Mouse (Mus musculus) midbrain, embryonic 16.5 days (tissue): ENCODE data around the gene Flvcr2. TPM values are rescaled to one million over a fixed set of nuclear protein-coding genes. Genes with fewer than 3 reads are reported as not detected.

Experiments
- ATAC-seq: fragments of 200-750 bp; cut with Nextera tagmentation; 2 replicates; pipeline ENCODE4 v1.8.0; 2017; ENCODE audit warnings: moderate TSS enrichment
- H3K27ac ChIP-seq: fragments of 300-500 bp; sonication (generic); 2 replicates; pipeline ENCODE4 v1.5.1; 2014; ENCODE audit warnings: mild to moderate bottlenecking, low read length, mixed read lengths
- H3K27me3 ChIP-seq: fragments of 300-500 bp; sonication (generic); 2 replicates; pipeline ENCODE4 v1.6.1; 2014; ENCODE audit warnings: low read depth, low read length, mixed read lengths; ENCODE audit not compliant: control insufficient read depth, insufficient read depth
- H3K36me3 ChIP-seq: fragments of 300-500 bp; sonication (generic); 2 replicates; pipeline ENCODE4 v1.6.1; 2014; ENCODE audit warnings: mild to moderate bottlenecking, low read length, moderate library complexity, mixed read lengths; ENCODE audit not compliant: control insufficient read depth, insufficient read depth
- H3K4me1 ChIP-seq: fragments of 300-500 bp; sonication (generic); 2 replicates; pipeline ENCODE4 v1.6.1; 2014; ENCODE audit warnings: mild to moderate bottlenecking, low read length, mixed read lengths; ENCODE audit not compliant: control insufficient read depth, insufficient read depth
- H3K4me2 ChIP-seq: fragments of 300-500 bp; sonication (generic); 2 replicates; pipeline ENCODE4 v1.6.1; 2014; ENCODE audit warnings: mild to moderate bottlenecking, low read length, mixed read lengths
- H3K4me3 ChIP-seq: fragments of 300-500 bp; sonication (generic); 2 replicates; pipeline ENCODE4 v1.5.1; 2014; ENCODE audit warnings: low read depth, mild to moderate bottlenecking, low read length, moderate library complexity, mixed read lengths
- H3K9ac ChIP-seq: fragments of 300-500 bp; sonication (generic); 2 replicates; pipeline ENCODE4 v1.6.1; 2014; ENCODE audit warnings: low read depth, low read length, mixed read lengths
- H3K9me3 ChIP-seq: fragments of 300-500 bp; sonication (generic); replicated peaks from 2 replicates; pipeline ENCODE4 v1.6.1; 2014; ENCODE audit warnings: mild to moderate bottlenecking, low read length, mixed read lengths; ENCODE audit not compliant: control insufficient read depth, poor library complexity, severe bottlenecking
- WGBS: fragments of 180-500 bp; shearing (Covaris S2); extraction: QIAGEN DNeasy Blood & Tissue Kit; methylation state at CpG from one replicate; pipeline ENCODE4 v1.1.7; 2014; 5-methylcytosine and 5-hydroxymethylcytosine counted together
- polyA plus RNA-seq: library from polyadenylated mRNA; unstranded; fragments of >200 nt; fragmentation: Nextera tagmentation; extraction: Ambion mirVana; gene quantifications from 2 replicates; pipeline ENCODE4 v1.2.1, GENCODE M21; 2015

Flvcr2 gene
- polyA plus RNA-seq, 1 experiment from 2014 or later = 5.8 TPM

DNA sequence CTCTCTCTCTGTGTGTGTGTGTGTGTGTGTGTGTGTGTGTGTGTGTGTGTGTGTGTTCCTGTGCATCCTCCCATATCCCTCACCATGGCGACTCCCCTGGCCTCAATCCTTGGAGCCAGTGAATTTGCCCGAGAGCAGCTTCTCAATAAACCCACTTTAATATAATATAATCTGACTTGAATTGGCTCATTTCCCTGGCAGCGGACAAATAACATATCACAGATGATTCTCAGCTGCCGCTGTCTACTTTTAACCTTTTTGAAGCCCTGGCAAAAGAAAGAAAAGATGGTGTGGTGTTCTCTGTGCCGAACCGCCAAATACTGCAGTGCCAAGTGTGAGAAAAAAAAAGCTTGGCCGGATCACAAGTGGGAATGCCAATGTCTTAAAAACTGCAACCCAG is 18.2 kb upstream of the Flvcr2 start:
- H3K4me2 ChIP-seq = no peak overlapping the region
- no peaks in the 10 kb centered on the region for H3K4me1 ChIP-seq
- H3K36me3 ChIP-seq = no peaks in the 10 kb centered on the region
- no peak overlapping the region for H3K9ac ChIP-seq
- no peak for ATAC-seq
- H3K27me3 ChIP-seq = no peaks in the 10 kb centered on the region
- no peak overlapping the region for H3K27ac ChIP-seq
- H3K4me3 ChIP-seq = no peak overlapping the region
- WGBS = 68% methylated on average over 7 of the region's 7 CpGs
- H3K9me3 ChIP-seq = no peaks in the 10 kb centered on the region

DNA sequence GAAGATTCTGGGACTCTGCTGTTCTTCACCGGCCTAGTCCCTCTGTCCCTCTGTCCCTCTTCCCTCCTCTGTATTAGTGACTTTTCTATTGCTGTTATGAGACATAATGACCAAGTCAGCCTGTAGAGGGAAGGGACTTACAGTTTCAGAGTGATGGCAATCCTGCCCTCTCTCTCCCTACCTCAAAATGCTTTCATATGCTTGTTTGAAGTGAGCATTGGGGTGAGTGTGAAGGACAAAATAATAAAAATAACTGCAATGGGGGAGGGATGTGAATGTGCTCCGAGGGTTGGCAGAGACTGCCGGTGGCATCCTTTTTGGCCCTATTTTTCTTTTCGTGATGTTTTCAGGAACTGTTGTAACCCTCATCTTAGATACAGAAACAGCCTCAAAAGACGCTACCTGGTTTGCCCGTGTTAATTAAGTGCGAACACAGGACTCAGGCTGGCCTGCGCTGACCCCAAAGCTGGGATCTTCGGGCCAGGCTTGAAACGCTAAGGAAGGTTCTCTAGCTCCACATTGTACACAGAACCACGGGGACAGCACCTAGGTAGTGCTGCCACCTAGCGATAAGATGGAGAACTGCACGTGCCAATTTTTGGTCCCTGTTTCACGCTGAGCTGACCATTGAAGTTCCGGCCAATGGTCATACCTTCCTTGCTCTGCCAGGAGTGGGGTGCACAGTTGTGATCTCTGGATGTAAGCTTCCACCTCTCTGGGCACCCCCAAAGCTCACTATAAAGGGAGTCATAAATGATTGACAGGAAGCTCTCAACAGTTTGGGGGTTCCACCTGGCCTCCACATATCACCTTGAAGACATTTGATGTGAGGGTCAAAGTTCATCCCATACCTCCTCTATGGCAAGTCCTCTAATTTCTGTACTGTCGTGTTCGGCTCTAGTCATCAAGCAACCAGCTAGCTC is 17.1 kb upstream of the Flvcr2 start:
- H3K36me3 ChIP-seq = no peaks in the 10 kb centered on the region
- H3K4me3 ChIP-seq = no peak overlapping the region
- H3K4me2 ChIP-seq = no peak overlapping the region
- 36% methylated on average over 17 of the region's 17 CpGs for WGBS
- H3K27ac ChIP-seq = no peak overlapping the region
- no peaks in the 10 kb centered on the region for H3K9me3 ChIP-seq
- no peak overlapping the region for H3K9ac ChIP-seq
- H3K27me3 ChIP-seq = no peaks in the 10 kb centered on the region
- ATAC-seq = no peak
- no peaks in the 10 kb centered on the region for H3K4me1 ChIP-seq

DNA sequence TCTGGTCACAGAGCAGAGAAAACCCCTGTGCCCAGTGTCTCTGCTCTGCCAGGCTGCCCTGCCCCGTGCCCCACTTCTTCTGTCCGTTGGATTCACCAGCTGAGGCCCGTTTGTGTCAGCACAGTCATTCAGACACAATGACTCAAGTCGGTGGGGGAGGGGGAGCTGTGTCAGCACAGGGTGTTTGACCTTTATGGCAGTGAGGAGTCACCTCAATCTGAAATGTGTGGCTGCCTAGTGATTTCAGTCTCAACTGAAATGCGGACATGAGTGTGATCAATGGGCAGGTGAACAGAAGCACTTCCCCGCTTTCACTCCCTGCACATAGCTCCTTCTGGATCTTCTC is 16.4 kb upstream of the Flvcr2 start:
- WGBS = 72% methylated on average over 6 of the region's 6 CpGs
- no peaks in the 10 kb centered on the region for H3K27me3 ChIP-seq
- no peaks in the 10 kb centered on the region for H3K4me1 ChIP-seq
- H3K4me3 ChIP-seq = no peak overlapping the region
- no peak overlapping the region for H3K27ac ChIP-seq
- no peaks in the 10 kb centered on the region for H3K9me3 ChIP-seq
- no peak for ATAC-seq
- no peak overlapping the region for H3K4me2 ChIP-seq
- H3K9ac ChIP-seq = no peak overlapping the region
- H3K36me3 ChIP-seq = no peaks in the 10 kb centered on the region

DNA sequence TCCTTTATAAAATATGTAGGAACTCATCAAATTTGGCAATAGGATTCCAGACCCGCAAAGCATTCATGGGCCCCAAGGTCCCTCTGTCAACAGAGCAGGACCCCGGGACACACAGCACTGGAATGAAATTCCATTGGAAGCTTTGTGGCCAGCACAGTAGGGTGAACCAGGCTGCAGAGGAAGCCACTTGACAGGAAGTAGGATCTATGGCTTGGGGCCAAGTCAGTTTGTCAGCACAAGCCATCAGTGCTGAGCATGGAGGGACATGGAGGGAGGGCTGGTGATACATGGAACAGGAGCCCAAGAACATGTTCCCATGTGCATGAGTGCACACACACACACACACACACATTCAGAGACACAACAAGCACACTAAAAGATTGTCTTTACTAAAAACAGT is 10.1 kb upstream of the Flvcr2 start:
- H3K4me3 ChIP-seq = no peak overlapping the region
- 80% methylated on average over 2 of the region's 2 CpGs for WGBS
- H3K9ac ChIP-seq = no peak overlapping the region
- ATAC-seq = no peak
- H3K9me3 ChIP-seq = no peaks in the 10 kb centered on the region
- no peak overlapping the region for H3K27ac ChIP-seq
- no peaks in the 10 kb centered on the region for H3K4me1 ChIP-seq
- H3K4me2 ChIP-seq = no peak overlapping the region
- no peaks in the 10 kb centered on the region for H3K36me3 ChIP-seq
- H3K27me3 ChIP-seq = no peaks in the 10 kb centered on the region

DNA sequence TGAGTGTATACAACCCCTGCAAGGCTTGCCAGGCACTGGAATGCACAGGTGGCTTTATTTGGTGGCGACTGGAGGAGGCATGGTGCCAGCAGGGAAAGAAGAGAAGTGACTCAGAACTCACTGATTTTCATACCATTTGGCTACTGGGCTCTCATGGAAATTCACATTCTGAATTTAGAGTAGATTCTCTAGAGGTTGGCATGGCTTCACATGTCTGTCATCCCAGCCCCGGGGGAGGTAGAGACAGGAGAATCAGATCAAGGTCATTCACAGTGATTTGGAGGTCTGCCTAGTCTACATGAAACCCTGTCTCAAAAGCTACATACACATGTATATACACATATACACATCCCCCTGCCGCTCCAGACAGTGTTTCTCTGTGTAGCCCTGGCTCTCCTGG is 9.4 kb upstream of the Flvcr2 start:
- Histone ChIP-seq H3K4me3 (no peak overlapping the region), H3K4me1 (no peaks in the 10 kb centered on the region), H3K27ac (no peak overlapping the region), H3K27me3 (no peaks in the 10 kb centered on the region), H3K9ac (no peak overlapping the region), H3K4me2 (no peak overlapping the region), H3K9me3 (no peaks in the 10 kb centered on the region), H3K36me3 (no peaks in the 10 kb centered on the region)
- ATAC-seq = no peak
- 93% methylated on average over 3 of the region's 3 CpGs for WGBS

DNA sequence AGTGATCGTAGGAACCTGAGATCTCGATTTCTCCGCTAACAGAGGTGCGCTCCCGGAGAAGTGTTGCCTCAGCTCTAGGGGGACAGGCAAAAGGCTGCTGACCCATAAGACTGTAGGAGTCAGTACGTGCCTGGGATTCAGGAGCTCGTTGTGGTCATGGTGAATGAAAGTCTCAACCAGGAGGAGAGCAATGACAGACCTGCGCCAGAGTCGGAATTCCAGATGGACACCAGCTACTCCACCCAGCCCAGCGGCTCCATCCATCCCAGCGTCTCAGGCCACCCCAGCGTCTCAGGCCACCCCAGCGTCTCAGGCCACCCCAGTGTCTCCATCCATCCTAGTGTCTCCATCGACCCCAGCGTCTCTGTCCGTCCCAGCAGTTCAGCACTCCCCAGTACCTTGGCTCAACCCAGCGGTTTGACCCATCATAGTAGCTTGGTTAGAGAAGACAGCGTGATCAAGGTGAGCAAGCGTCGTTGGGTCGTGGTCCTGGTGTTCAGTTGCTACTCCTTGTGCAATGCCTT is 419 bp downstream of the Flvcr2 start:
- 0 out of 2 replicates have a peak, but pooled peaks have one; percentile 14 for ATAC-seq
- Histone ChIP-seq H3K4me2 (peak overlapping the region; percentile 82), H3K36me3 (no peaks in the 10 kb centered on the region), H3K4me3 (peak overlapping the region; percentile 43), H3K4me1 (peaks cover 8% of the 10 kb centered on the region), H3K9ac (peak overlapping the region; percentile 36; the same call in 1 of the 2 replicates), H3K27me3 (peaks cover 14% of the 10 kb centered on the region), H3K27ac (no peak overlapping the region), H3K9me3 (no peaks in the 10 kb centered on the region)
- 18% methylated on average over 21 of the region's 21 CpGs for WGBS

DNA sequence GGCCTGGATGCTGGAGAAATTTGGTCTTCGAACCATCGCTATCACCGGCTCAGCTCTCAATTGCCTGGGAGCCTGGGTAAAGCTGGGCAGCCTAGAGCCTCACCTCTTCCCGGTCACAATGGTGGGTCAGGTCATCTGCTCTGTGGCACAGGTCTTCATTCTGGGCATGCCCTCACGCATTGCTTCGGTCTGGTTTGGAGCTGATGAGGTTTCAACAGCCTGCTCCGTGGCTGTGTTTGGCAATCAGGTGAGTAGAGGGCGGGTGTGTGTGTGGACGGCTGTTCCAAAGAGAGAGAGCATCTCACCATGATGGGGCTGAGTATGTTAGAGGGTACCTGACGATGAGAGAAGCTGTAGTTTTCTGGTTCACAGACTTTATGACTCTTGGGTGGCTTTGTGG is 1.0 kb downstream of the Flvcr2 start:
- no peak overlapping the region; the same call in 1 of the 2 replicates for H3K4me2 ChIP-seq
- no peak for ATAC-seq

DNA sequence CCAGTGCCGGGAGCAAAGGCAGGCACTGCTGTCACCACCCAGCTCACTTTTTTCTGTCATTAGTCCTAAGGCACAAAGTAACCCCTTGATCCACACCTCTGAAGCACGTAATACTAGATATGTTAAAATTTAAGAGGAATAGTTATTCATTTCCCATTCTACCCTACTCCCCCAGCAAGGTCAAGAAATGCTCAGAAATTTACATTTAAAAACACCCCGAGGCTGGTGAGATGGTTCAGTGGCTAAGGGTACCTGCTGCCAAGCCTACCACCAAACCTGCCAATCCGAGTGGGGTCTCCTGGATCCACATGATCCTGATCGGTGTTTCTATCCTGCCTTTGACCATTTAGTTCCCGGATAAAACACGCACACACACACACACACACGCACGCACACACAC is 3.5 kb downstream of the Flvcr2 start:
- WGBS = 93% methylated on average over 9 of the region's 9 CpGs
- H3K9ac ChIP-seq = no peak overlapping the region
- H3K4me1 ChIP-seq = peaks cover 8% of the 10 kb centered on the region
- H3K36me3 ChIP-seq = no peaks in the 10 kb centered on the region
- H3K4me3 ChIP-seq = no peak overlapping the region
- no peaks in the 10 kb centered on the region for H3K9me3 ChIP-seq
- no peak for ATAC-seq
- no peak overlapping the region for H3K4me2 ChIP-seq
- no peak overlapping the region for H3K27ac ChIP-seq
- peaks cover 11% of the 10 kb centered on the region for H3K27me3 ChIP-seq

More for the DNA sequence above, 1.0 kb downstream of the Flvcr2 start:
- WGBS = 92% methylated on average over 10 of the region's 10 CpGs
- Histone ChIP-seq H3K36me3 (no peaks in the 10 kb centered on the region), H3K9ac (no peak overlapping the region), H3K9me3 (no peaks in the 10 kb centered on the region), H3K4me1 (peaks cover 8% of the 10 kb centered on the region), H3K4me3 (no peak overlapping the region), H3K27me3 (peaks cover 14% of the 10 kb centered on the region), H3K27ac (no peak overlapping the region)

DNA sequence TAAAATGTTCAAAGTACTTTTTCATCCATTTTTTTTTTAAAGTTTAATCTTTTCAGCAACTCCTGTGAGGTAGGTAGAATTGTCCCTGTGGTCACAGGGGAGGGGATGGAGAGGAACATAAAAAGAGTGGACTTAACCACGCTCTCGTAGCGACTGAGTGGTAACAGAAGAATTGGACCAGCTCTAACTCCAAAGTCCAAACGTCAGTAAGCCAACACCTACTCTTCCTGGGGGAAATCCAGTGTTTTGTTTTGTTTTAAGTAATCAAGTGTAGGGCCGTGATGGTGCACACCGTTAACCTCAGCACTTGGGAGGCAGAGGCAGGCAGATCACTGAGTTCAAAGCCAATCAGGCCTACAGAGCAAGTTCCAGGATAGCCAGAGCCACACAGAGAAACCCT is 5.8 kb downstream of the Flvcr2 start:
- H3K27me3 ChIP-seq = peaks cover 2% of the 10 kb centered on the region
- no peak overlapping the region for H3K9ac ChIP-seq
- H3K27ac ChIP-seq = no peak overlapping the region
- no peak for ATAC-seq
- no peak overlapping the region for H3K4me3 ChIP-seq
- no peak overlapping the region for H3K4me2 ChIP-seq
- WGBS = 87% methylated on average over 6 of the region's 6 CpGs
- no peaks in the 10 kb centered on the region for H3K9me3 ChIP-seq
- no peaks in the 10 kb centered on the region for H3K36me3 ChIP-seq
- no peaks in the 10 kb centered on the region for H3K4me1 ChIP-seq
